Mouse (Mus musculus): Measurements from ENCODE around the gene Mthfd1l.
"Not testable (repeated sequence)": the region's sequence is repeated elsewhere in the genome, so short reads cannot be mapped to it uniquely, and the experiment has no call there.

Gene Mthfd1l

GRCm38 (mm10) chr10:4119287-4119686, 146.4 kb downstream of the Mthfd1l start:
- DNase-seq (ENCODE audit: low read depth, low spot score), result no peak

GRCm38 (mm10) chr10:4120708-4121107, 147.8 kb downstream of the Mthfd1l start:
- no peak for DNase-seq (ENCODE audit: low read depth, low spot score)

GRCm38 (mm10) chr10:4121197-4121596, 148.3 kb downstream of the Mthfd1l start:
- DNase-seq (ENCODE audit: low read depth, low spot score), result no peak

- not testable (repeated sequence) for DNase-seq (ENCODE audit: low read depth, low spot score)
These were observed 150.5 kb downstream of the Mthfd1l start for GRCm38 (mm10) chr10:4123280-4123945.

- DNase-seq (ENCODE audit: low read depth, low spot score), result no peak
These were observed 151.2 kb downstream of the Mthfd1l start for GRCm38 (mm10) chr10:4124148-4124547.

GRCm38 (mm10) chr10:4125232-4125631, 152.3 kb downstream of the Mthfd1l start:
- DNase-seq (ENCODE audit: low read depth, low spot score), result no peak

GRCm38 (mm10) chr10:4126335-4127012, 153.6 kb downstream of the Mthfd1l start:
- no peak for DNase-seq (ENCODE audit: low read depth, low spot score)

- no peak for DNase-seq (ENCODE audit: low read depth, low spot score)
These were observed 155.5 kb downstream of the Mthfd1l start for GRCm38 (mm10) chr10:4128411-4128810.

GRCm38 (mm10) chr10:4128915-4129314, 156.0 kb downstream of the Mthfd1l start:
- DNase-seq (ENCODE audit: low read depth, low spot score), result no peak

GRCm38 (mm10) chr10:4129461-4129860, 156.5 kb downstream of the Mthfd1l start:
- DNase-seq (ENCODE audit: low read depth, low spot score), result no peak

GRCm38 (mm10) chr10:4130034-4130607, 157.2 kb downstream of the Mthfd1l start:
- no peak for DNase-seq (ENCODE audit: low read depth, low spot score)

GRCm38 (mm10) chr10:4132735-4133134, 159.8 kb downstream of the Mthfd1l start:
- DNase-seq (ENCODE audit: low read depth, low spot score), result no peak

GRCm38 (mm10) chr10:4135100-4135764, 162.3 kb downstream of the Mthfd1l start:
- no peak for DNase-seq (ENCODE audit: low read depth, low spot score)

GRCm38 (mm10) chr10:4139531-4139930, 166.6 kb downstream of the Mthfd1l start:
- no peak for DNase-seq (ENCODE audit: low read depth, low spot score)

- DNase-seq (ENCODE audit: low read depth, low spot score), result no peak
These were observed 168.8 kb downstream of the Mthfd1l start for GRCm38 (mm10) chr10:4141689-4142088.

- DNase-seq (ENCODE audit: low read depth, low spot score), result no peak
These were observed 169.9 kb downstream of the Mthfd1l start for GRCm38 (mm10) chr10:4142816-4143215.

- DNase-seq (ENCODE audit: low read depth, low spot score), result no peak
These were observed 170.5 kb downstream of the Mthfd1l start for GRCm38 (mm10) chr10:4143381-4143780.

GRCm38 (mm10) chr10:4145080-4145807, 172.3 kb downstream of the Mthfd1l start:
- DNase-seq (ENCODE audit: low read depth, low spot score), result no peak

- DNase-seq (ENCODE audit: low read depth, low spot score), result no peak
These were observed 174.0 kb downstream of the Mthfd1l start for GRCm38 (mm10) chr10:4146947-4147346.

- DNase-seq (ENCODE audit: low read depth, low spot score), result no peak
These were observed 178.2 kb downstream of the Mthfd1l start for GRCm38 (mm10) chr10:4151159-4151558.

GRCm38 (mm10) chr10:4151862-4152776, 179.2 kb downstream of the Mthfd1l start:
- no peak for DNase-seq (ENCODE audit: low read depth, low spot score)

All from brain, embryonic 18.5 days (tissue).